Mouse (Mus musculus) hindbrain, embryonic 14.5 days (tissue): ENCODE results near the gene Gli3. TPM values are rescaled to one million over a fixed set of nuclear protein-coding genes. Genes with fewer than 3 reads are reported as not detected.

Experiments used
- ATAC-seq: fragments of 200-750 bp; cut with Nextera tagmentation; 2 replicates; pipeline ENCODE4 v1.8.0; 2017; ENCODE audit warnings: moderate number of reproducible peaks, mild to moderate bottlenecking, moderate TSS enrichment, moderate library complexity; ENCODE audit not compliant: low FRiP score
- DNase-seq: peaks from one replicate; pipeline ENCODE4 v3.0.0-alpha.2; 2015; ENCODE audit warnings: low spot score
- H3K27ac ChIP-seq: fragments of 300-500 bp; sonication (generic); 2 replicates; pipeline ENCODE4 v1.5.1; 2014; ENCODE audit warnings: mild to moderate bottlenecking, moderate library complexity
- H3K27me3 ChIP-seq: fragments of 300-500 bp; sonication (generic); 2 replicates; pipeline ENCODE4 v1.6.1; 2014; ENCODE audit warnings: mild to moderate bottlenecking, low read length, mixed read lengths; ENCODE audit not compliant: control insufficient read depth, insufficient read depth
- H3K36me3 ChIP-seq: fragments of 300-500 bp; sonication (generic); replicated peaks from 2 replicates; pipeline ENCODE4 v1.6.1; 2014; ENCODE audit not compliant: control insufficient read depth, insufficient read depth
- H3K4me1 ChIP-seq: fragments of 300-500 bp; sonication (generic); replicated peaks from 2 replicates; pipeline ENCODE4 v1.6.1; 2014; ENCODE audit warnings: antibody characterized with exemption, low read length, mixed read lengths; ENCODE audit not compliant: control insufficient read depth, insufficient read depth
- H3K4me2 ChIP-seq: fragments of 300-500 bp; sonication (generic); replicated peaks from 2 replicates; pipeline ENCODE4 v1.6.1; 2014; ENCODE audit warnings: mild to moderate bottlenecking, moderate library complexity
- H3K4me3 ChIP-seq: fragments of 300-500 bp; sonication (generic); replicated peaks from 2 replicates; pipeline ENCODE4 v1.5.1; 2014; ENCODE audit warnings: mild to moderate bottlenecking, low read length
- H3K9ac ChIP-seq: fragments of 300-500 bp; sonication (generic); 2 replicates; pipeline ENCODE4 v1.6.1; 2014
- H3K9me3 ChIP-seq: fragments of 300-500 bp; sonication (generic); 2 replicates; pipeline ENCODE4 v1.6.1; 2016; ENCODE audit warnings: low read length; ENCODE audit not compliant: control insufficient read depth
- WGBS: fragments of 180-500 bp; shearing (Covaris S2); extraction: QIAGEN DNeasy Blood & Tissue Kit; methylation state at CpG from one replicate; pipeline ENCODE4 v1.1.7; 2014; 5-methylcytosine and 5-hydroxymethylcytosine counted together
- polyA plus RNA-seq: library from polyadenylated mRNA; unstranded; fragments of >200 nt; fragmentation: Nextera tagmentation; extraction: Ambion mirVana; gene quantifications from 2 replicates; pipeline ENCODE4 v1.2.1, GENCODE M21; 2014

The Gli3 gene
- polyA plus RNA-seq = 4.2 and 5.7 TPM in 2 replicates

DNA sequence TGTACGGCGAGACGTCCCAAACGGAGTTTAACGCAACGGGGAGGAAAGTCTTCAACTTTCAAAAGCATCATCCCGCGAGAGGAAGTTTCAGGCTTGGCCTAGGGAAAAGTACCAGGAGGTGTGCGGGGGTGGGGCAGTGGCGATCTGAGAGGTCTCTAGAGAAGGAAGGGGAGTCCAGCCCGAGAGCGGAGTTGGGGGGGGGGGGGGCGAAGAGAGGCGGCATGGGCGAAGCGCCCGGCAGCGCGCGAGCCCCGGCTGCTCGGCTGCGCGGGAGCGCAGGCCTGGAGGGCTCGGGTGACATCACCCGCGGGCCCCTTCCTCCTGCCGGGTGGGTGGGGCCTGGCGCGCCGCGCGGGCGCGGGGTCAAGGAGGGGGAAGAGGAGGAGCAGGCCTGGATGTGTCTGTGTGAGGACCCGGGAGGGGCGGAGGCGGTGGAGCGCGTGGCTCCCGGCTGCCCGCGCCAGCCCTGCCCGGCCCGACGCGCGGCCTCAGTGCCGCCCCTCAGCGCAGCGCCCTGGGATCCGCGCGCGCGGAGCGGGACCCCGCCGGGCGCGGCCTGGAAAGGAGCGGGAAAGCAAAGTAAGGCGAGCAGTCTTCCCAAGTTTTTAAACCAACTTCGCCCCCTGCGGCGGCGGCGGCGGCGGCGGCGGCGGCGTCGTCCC is at the start of gene Gli3:
Gene Gli3, plus strand, starts transcription at position 406 of the 662 bp plus-strand sequence.
- no peaks in the 10 kb centered on the region for H3K9me3 ChIP-seq
- ATAC-seq = peak; percentile 94
- peak within 1 kb of the TSS; percentile 79 for H3K27ac ChIP-seq
- no peaks in the 10 kb centered on the region for H3K36me3 ChIP-seq
- peaks cover 35% of the 10 kb centered on the region for H3K27me3 ChIP-seq
- peak within 1 kb of the TSS; percentile 73 for H3K9ac ChIP-seq
- WGBS = under 1% methylated on average over 62 of the region's 76 CpGs
- peak within 1 kb of the TSS; percentile 98 for H3K4me2 ChIP-seq
- peak within 1 kb of the TSS; percentile 79 for H3K4me3 ChIP-seq
- peak; percentile 61 for DNase-seq
- H3K4me1 ChIP-seq = no peaks in the 10 kb centered on the region

DNA sequence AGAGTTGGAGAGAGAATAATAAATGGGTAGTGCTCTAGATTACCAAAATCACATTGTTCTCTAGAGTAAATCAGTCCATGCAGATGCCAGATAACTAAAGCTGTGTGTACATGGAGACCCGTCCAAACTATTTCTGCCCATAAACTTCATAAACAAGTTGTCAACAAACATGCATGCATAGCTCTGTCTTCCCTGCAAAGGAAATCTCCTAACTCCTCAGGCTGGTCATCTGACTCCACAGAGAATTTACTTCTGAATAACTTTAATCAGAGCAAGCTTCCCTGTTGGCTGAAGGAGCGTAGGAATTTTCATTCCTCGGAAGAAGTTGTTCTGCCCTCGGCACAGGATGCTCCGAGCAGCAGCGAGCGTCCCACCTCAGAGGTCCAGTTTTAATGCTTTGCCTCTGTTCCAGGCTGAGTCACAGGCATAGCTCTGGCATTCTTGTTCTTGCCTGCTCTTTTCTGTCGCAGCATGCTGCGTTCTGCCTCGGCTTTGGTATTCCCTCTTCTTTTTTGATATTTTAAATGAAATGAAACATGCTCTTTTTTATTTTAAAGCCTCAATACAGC is 41.8 kb upstream of the Gli3 start:
- no peaks in the 10 kb centered on the region for H3K9me3 ChIP-seq
- H3K4me1 ChIP-seq = no peaks in the 10 kb centered on the region
- no peaks in the 10 kb centered on the region for H3K27me3 ChIP-seq
- ATAC-seq = no peak
- 59% methylated on average over 10 of the region's 10 CpGs for WGBS
- no peak for DNase-seq
- H3K4me3 ChIP-seq = no peak overlapping the region
- 0 out of 2 replicates have a peak overlapping the region, but pooled peaks have one; percentile 3 for H3K4me2 ChIP-seq
- no peak overlapping the region for H3K9ac ChIP-seq
- no peaks in the 10 kb centered on the region for H3K36me3 ChIP-seq
- no peak overlapping the region for H3K27ac ChIP-seq

DNA sequence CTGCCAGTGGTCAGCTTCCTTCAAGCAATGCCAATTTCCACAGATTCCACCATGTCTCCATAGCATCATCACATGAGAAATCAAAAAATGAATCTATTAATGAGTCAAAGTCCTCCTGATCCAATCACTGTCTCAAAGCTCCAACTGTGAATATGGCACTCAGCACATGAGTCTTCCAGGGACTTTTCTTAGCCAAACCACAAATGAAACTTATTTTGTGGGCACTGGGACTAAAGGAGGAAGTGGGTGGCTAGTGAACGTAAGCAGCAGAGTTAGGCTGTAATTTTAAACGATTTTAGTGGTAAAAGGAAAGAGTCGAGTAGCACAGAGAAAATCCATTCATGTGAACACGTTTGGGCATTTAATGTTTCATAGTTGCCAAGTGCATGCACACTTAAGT is 21.0 kb upstream of the Gli3 start:
- H3K4me1 ChIP-seq = no peaks in the 10 kb centered on the region
- ATAC-seq = no peak
- no peak overlapping the region for H3K4me3 ChIP-seq
- H3K36me3 ChIP-seq = no peaks in the 10 kb centered on the region
- no peak overlapping the region for H3K27ac ChIP-seq
- H3K9me3 ChIP-seq = no peaks in the 10 kb centered on the region
- H3K9ac ChIP-seq = no peak overlapping the region
- H3K27me3 ChIP-seq = no peaks in the 10 kb centered on the region
- no peak for DNase-seq
- no peak overlapping the region for H3K4me2 ChIP-seq
- WGBS = 90% methylated on average over 4 of the region's 4 CpGs

DNA sequence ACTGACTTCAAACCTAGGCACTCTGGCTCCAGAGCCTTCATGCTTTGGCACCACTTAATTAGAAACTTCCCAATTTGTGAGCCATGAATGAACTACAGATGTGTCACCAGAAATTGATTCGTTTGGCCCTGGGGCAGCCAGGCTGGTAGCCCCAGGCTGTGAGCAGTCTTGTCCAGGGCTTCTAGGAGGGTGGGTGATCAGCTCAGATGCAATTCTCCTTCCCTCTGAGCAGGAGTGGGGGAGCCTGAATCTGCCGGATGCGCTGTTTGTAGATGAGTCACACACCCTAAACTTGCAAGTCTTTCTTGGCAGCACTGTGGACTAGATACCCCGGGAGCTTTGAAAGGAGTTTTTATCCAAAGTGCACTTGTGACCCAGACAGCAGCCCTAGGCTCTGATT is 18.7 kb upstream of the Gli3 start:
- H3K4me1 ChIP-seq = no peaks in the 10 kb centered on the region
- DNase-seq = no peak
- no peaks in the 10 kb centered on the region for H3K9me3 ChIP-seq
- no peak overlapping the region for H3K4me2 ChIP-seq
- ATAC-seq = no peak
- H3K9ac ChIP-seq = no peak overlapping the region
- WGBS = 72% methylated on average over 4 of the region's 4 CpGs
- no peak overlapping the region for H3K27ac ChIP-seq
- no peaks in the 10 kb centered on the region for H3K36me3 ChIP-seq
- no peak overlapping the region for H3K4me3 ChIP-seq
- H3K27me3 ChIP-seq = no peaks in the 10 kb centered on the region

DNA sequence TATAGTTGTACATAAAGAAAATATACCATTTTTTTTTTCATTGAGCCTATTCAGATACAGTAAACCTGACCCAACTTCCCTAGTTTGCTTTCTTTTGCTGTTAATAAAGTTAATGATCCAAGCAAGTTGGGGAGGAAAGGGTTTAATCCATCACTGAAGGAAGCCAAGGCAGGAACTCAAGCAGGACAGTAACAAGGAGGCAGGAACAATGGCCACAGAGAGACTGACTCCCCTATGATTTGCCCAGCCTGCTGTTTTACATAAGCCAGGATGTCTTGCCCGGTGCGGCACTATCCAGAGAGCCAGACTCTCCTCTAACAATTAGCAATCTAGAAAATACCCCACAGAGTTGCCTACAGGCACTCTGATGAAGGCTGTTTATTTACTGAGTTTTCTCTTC is 17.4 kb upstream of the Gli3 start:
- Histone ChIP-seq H3K4me2 (no peak overlapping the region), H3K36me3 (no peaks in the 10 kb centered on the region), H3K9me3 (no peaks in the 10 kb centered on the region), H3K27ac (no peak overlapping the region), H3K27me3 (no peaks in the 10 kb centered on the region), H3K9ac (no peak overlapping the region), H3K4me1 (no peaks in the 10 kb centered on the region), H3K4me3 (no peak overlapping the region)
- DNase-seq (no peak), ATAC-seq (no peak)
- 36% methylated on average over 2 of the region's 2 CpGs for WGBS

DNA sequence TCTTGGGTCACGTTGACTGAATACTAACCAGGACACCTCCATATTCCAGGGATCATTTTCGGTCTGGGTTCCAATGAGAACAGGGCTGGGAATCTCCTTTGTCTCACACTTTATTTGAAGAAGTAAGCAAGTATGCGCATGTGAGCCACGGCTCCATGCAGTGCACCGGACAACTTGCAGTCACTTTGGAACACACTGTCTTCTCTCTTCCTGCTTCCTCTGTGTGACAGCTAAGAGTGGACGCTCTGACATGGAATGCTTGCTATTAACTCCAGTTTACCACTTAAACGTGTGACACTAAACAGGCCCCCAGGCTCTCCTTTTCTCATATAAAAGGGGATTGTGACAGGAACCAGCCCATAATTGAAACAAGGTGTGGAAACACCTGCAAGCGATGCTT is 17.0 kb upstream of the Gli3 start:
- Histone ChIP-seq H3K9me3 (no peaks in the 10 kb centered on the region), H3K27me3 (no peaks in the 10 kb centered on the region), H3K4me3 (no peak overlapping the region), H3K27ac (no peak overlapping the region), H3K4me1 (no peaks in the 10 kb centered on the region), H3K9ac (no peak overlapping the region), H3K36me3 (no peaks in the 10 kb centered on the region), H3K4me2 (no peak overlapping the region)
- ATAC-seq (no peak), DNase-seq (no peak)
- whole genome bisulfite sequencing = 88% methylated on average over 8 of the region's 8 CpGs

DNA sequence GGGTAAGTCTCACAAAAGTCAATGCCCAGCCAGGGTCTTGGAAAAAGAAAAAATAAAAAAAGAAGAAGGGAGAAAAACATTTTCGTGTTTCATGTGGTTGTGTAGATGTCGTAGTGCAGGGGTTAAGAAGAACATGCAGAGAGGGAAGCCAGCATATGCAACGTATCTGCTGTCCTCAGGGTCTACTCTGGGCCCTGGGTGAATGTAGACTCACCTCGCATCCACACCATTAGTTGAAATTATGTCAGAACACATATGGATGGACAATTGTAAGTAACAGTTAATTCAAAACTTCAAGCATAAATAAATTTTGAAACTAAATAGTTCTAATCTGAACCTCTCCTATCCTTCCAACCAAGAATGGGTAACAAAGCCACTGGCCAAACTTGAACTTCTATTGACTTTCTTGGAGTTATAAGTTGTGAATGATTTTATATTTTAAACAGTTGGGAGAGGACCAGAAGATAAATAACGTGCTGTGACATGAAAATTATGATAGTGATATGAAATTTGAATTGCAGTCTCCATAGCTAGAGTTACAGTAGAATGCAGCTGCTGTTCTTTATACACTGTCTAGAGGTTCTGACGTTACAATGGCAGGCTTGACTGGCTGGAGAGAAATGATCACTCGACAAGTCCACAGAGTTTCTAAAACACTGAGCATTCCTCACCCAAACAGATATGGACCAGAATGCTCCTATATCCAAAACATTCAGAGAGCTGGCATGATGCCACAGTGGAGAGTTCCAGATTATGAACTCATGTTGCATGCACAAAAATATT is 16.1 kb upstream of the Gli3 start:
- DNase-seq = no peak
- no peaks in the 10 kb centered on the region for H3K4me1 ChIP-seq
- H3K4me2 ChIP-seq = no peak overlapping the region
- H3K36me3 ChIP-seq = no peaks in the 10 kb centered on the region
- 85% methylated on average over 7 of the region's 7 CpGs for WGBS
- H3K27me3 ChIP-seq = no peaks in the 10 kb centered on the region
- no peaks in the 10 kb centered on the region for H3K9me3 ChIP-seq
- ATAC-seq = no peak
- no peak overlapping the region for H3K27ac ChIP-seq
- H3K9ac ChIP-seq = no peak overlapping the region
- H3K4me3 ChIP-seq = no peak overlapping the region

DNA sequence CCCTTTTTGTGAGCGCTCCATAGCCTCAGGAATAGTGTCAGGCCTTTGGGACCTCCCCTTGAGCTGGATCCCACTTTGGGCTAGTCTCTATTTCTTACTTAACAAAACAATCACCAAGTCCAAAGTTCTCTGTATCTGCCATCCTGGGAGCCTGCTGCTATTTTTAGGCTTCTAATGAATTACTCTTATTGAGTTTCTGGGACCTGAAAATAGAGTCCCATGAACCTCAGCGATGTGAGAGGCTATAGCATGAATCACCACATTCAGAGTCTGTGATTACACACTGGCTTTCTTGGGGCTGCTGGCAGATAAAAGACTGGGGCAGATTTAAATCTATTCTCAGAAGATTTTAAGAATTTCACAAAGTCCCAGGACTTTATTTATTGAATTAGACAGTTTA is 12.1 kb upstream of the Gli3 start:
- Histone ChIP-seq H3K27me3 (no peaks in the 10 kb centered on the region), H3K9ac (no peak overlapping the region), H3K27ac (no peak overlapping the region), H3K9me3 (no peaks in the 10 kb centered on the region), H3K4me3 (no peak overlapping the region), H3K4me2 (no peak overlapping the region), H3K36me3 (no peaks in the 10 kb centered on the region), H3K4me1 (no peaks in the 10 kb centered on the region)
- no peak for DNase-seq
- no peak for ATAC-seq
- WGBS = 71% methylated on average over 2 of the region's 2 CpGs

DNA sequence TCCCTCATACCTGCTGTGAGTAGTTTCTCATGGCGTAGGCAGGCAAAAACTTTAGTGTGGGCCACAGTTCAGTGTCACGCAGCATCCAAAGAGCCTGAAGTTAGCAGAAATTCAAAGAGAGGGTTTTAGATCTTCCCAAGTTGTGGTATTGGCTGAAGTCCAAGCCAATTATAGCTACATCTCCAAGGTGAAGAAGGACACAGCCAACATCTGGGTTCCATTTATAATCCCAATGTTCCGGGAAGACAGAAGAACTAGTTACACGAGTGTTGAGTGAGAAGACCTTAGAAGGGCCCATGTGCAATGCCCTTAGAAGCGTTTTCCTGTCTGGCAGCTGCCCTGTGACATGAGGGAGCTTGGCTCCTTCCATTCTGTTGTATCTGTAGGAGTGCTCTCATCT is 5.2 kb upstream of the Gli3 start:
- 77% methylated on average over 5 of the region's 5 CpGs for WGBS
- no peaks in the 10 kb centered on the region for H3K4me1 ChIP-seq
- no peak overlapping the region for H3K9ac ChIP-seq
- no peak for ATAC-seq
- H3K27me3 ChIP-seq = peaks cover 14% of the 10 kb centered on the region
- no peaks in the 10 kb centered on the region for H3K36me3 ChIP-seq
- no peaks in the 10 kb centered on the region for H3K9me3 ChIP-seq
- no peak for DNase-seq
- H3K4me2 ChIP-seq = no peak overlapping the region
- H3K4me3 ChIP-seq = no peak overlapping the region
- H3K27ac ChIP-seq = no peak overlapping the region
